Mouse (Mus musculus) kidney, postnatal 0 days (tissue): ENCODE measurements at regions not wholly inside any gene's neighbourhood (a gene's known extent, or its start where the extent isn't known, plus 50 kb on each side); places are given as distances from the start of the nearest gene placed in this dataset.

Source experiments
- ATAC-seq: fragments of 200-750 bp; cut with Nextera tagmentation; replicated peaks from 2 replicates; pipeline ENCODE4 v1.8.0; 2017; ENCODE audit warnings: low read depth, moderate number of reproducible peaks, moderate TSS enrichment, moderate library complexity; ENCODE audit not compliant: low FRiP score
- DNase-seq: peaks from one replicate; pipeline ENCODE4 v3.0.0-alpha.2; 2016; ENCODE audit warnings: low spot score
- H3K27ac ChIP-seq: fragments of 300-500 bp; sonication (generic); 2 replicates; pipeline ENCODE4 v1.5.1; 2014; ENCODE audit warnings: mild to moderate bottlenecking
- H3K27me3 ChIP-seq: fragments of 300-500 bp; sonication (generic); 2 replicates; pipeline ENCODE4 v1.6.1; 2014; ENCODE audit warnings: low read length, mixed read lengths; ENCODE audit not compliant: insufficient read depth
- H3K36me3 ChIP-seq: fragments of 300-500 bp; sonication (generic); 2 replicates; pipeline ENCODE4 v1.6.1; 2014; ENCODE audit warnings: low read length, mixed read lengths; ENCODE audit not compliant: insufficient read depth
- H3K4me1 ChIP-seq: fragments of 300-500 bp; sonication (generic); replicated peaks from 2 replicates; pipeline ENCODE4 v1.6.1; 2014; ENCODE audit warnings: antibody characterized with exemption, low read length, mixed read lengths; ENCODE audit not compliant: insufficient read depth
- H3K4me2 ChIP-seq: fragments of 300-500 bp; sonication (generic); 2 replicates; pipeline ENCODE4 v1.6.1; 2014; ENCODE audit warnings: mild to moderate bottlenecking, low read length, moderate library complexity, mixed read lengths
- H3K4me3 ChIP-seq: fragments of 300-500 bp; sonication (generic); replicated peaks from 2 replicates; pipeline ENCODE4 v1.5.1; 2014; ENCODE audit warnings: low read depth, low read length
- H3K9ac ChIP-seq: fragments of 300-500 bp; sonication (generic); 2 replicates; pipeline ENCODE4 v1.6.1; 2014; ENCODE audit warnings: low read depth, low read length
- H3K9me3 ChIP-seq: fragments of 300-500 bp; sonication (generic); replicated peaks from 2 replicates; pipeline ENCODE4 v1.6.1; 2016; ENCODE audit warnings: low read length, inconsistent platforms, mixed read lengths
- CTCF ChIP-seq: IDR thresholded peaks from 2 replicates; pipeline ENCODE4 v1.5.1; 2016; ENCODE audit warnings: antibody characterized with exemption, low read depth, mild to moderate bottlenecking, moderate library complexity
- WGBS: fragments of 180-500 bp; shearing (Covaris S2); extraction: QIAGEN DNeasy Blood & Tissue Kit; methylation state at CpG from one replicate; pipeline ENCODE4 v1.1.7; 2014; 5-methylcytosine and 5-hydroxymethylcytosine counted together

DNA sequence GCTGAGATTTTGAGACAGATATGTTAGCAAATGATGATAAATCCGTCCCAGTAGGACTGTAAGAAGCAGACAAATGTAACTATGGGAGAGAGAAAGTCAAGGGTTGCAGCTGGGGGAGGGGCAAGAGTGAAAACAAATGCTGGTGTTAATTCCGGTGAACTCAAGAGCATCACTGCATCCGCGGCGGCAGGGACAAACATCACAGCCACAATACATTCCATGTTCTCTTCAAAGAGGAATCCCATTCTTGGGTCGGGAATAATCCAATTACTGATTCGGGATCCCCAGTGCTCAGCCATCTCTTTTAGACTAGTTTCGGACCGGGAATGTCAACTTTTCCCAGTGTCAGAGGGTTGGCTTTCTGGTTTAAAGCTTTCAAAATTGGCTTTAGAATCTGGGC lies 243.5 kb upstream of the Irx5 start:
- H3K27ac ChIP-seq, result no peak overlapping the region
- H3K27me3 ChIP-seq, result no peaks in the 10 kb centered on the region
- H3K9ac ChIP-seq, result no peak overlapping the region
- 10% methylated on average over 9 of the region's 9 CpGs for WGBS
- DNase-seq, result peak; percentile 63
- H3K4me2 ChIP-seq, result peak overlapping the region; percentile 21
- H3K36me3 ChIP-seq, result no peaks in the 10 kb centered on the region
- TF ChIP-seq CTCF, result no peak
- no peak for ATAC-seq
- H3K9me3 ChIP-seq, result no peaks in the 10 kb centered on the region
- no peak overlapping the region for H3K4me3 ChIP-seq
- H3K4me1 ChIP-seq, result peaks cover 5% of the 10 kb centered on the region; the same call in 1 of the 2 replicates

GRCm38 (mm10) chr8:92113386-92113785 lies 244.0 kb upstream of the Irx5 start:
- no peak for ATAC-seq
- no peak for TF ChIP-seq CTCF
- 56% methylated on average over 4 of the region's 4 CpGs for WGBS

GRCm38 (mm10) chr8:92104561-92104960 lies 252.9 kb upstream of the Irx5 start:
- Histone ChIP-seq H3K4me3 (no peak overlapping the region), H3K4me1 (no peaks in the 10 kb centered on the region), H3K36me3 (no peaks in the 10 kb centered on the region), H3K27ac (no peak overlapping the region), H3K27me3 (no peaks in the 10 kb centered on the region), H3K9me3 (no peaks in the 10 kb centered on the region), H3K9ac (no peak overlapping the region), H3K4me2 (no peak overlapping the region)
- TF ChIP-seq CTCF, result no peak
- ATAC-seq (no peak), DNase-seq (no peak)
- WGBS, result 36% methylated on average over 6 of the region's 6 CpGs

More at GRCm38 (mm10) chr8:92113386-92113785, 244.0 kb upstream of the Irx5 start:
- Histone ChIP-seq H3K36me3 (no peaks in the 10 kb centered on the region), H3K27me3 (no peaks in the 10 kb centered on the region), H3K4me2 (no peak overlapping the region), H3K4me3 (no peak overlapping the region), H3K9ac (no peak overlapping the region), H3K4me1 (peaks cover 5% of the 10 kb centered on the region; the same call in 1 of the 2 replicates), H3K9me3 (no peaks in the 10 kb centered on the region), H3K27ac (no peak overlapping the region)
- DNase-seq, result no peak

DNA sequence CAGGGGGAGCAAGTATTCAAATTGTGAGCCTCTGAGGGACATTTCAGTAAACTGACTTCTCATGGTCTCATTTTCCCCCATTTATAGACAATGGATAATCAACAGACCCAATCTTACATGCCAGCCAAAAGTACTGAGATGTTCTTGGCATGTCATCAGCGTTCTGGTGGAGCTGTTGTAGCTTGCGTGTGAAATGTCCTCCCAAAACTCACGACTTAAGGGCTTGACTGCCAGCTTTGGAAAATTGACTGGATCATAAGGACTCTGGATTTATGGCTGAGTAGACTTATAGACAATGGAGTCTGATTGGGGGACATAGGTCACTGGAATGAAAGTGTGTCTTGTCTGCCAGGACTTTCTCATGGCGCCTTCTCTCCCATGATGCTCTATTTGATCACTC lies 254.9 kb upstream of the Irx5 start:
- 88% methylated on average over 4 of the region's 4 CpGs for WGBS

DNA sequence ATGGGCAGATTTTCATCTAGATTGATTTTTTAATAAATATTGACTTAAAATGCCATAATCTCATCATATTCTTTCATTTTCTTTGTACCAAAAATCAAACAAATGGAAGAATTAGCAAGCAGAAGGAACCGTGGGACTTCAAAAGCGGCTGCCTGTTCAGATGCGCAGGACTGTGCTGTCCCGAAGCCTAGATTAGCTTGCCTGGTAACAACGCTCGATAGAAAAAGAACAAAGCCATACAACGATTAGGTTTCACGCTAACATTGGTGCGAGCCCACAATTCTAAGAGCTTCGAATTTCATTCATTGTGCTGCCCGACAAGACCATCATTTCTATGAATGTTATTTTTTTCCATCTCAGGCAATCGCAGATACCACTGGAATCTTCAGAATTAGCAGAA lies 262.1 kb upstream of the Irx5 start:
- H3K36me3 ChIP-seq, result no peaks in the 10 kb centered on the region
- no peak for DNase-seq
- no peaks in the 10 kb centered on the region for H3K27me3 ChIP-seq
- H3K9me3 ChIP-seq, result no peaks in the 10 kb centered on the region
- no peak for TF ChIP-seq CTCF
- no peak overlapping the region for H3K4me2 ChIP-seq
- H3K27ac ChIP-seq, result no peak overlapping the region
- H3K4me3 ChIP-seq, result no peak overlapping the region
- no peak overlapping the region for H3K9ac ChIP-seq
- 89% methylated on average over 12 of the region's 12 CpGs for WGBS
- ATAC-seq, result no peak
- no peaks in the 10 kb centered on the region for H3K4me1 ChIP-seq

More for the DNA sequence above, 254.9 kb upstream of the Irx5 start:
- no peak for ATAC-seq
- no peak overlapping the region for H3K9ac ChIP-seq
- H3K4me3 ChIP-seq, result no peak overlapping the region
- DNase-seq, result no peak
- no peaks in the 10 kb centered on the region for H3K27me3 ChIP-seq
- no peaks in the 10 kb centered on the region for H3K4me1 ChIP-seq
- no peak overlapping the region for H3K27ac ChIP-seq
- no peak for TF ChIP-seq CTCF
- H3K36me3 ChIP-seq, result no peaks in the 10 kb centered on the region
- H3K4me2 ChIP-seq, result no peak overlapping the region
- no peaks in the 10 kb centered on the region for H3K9me3 ChIP-seq

DNA sequence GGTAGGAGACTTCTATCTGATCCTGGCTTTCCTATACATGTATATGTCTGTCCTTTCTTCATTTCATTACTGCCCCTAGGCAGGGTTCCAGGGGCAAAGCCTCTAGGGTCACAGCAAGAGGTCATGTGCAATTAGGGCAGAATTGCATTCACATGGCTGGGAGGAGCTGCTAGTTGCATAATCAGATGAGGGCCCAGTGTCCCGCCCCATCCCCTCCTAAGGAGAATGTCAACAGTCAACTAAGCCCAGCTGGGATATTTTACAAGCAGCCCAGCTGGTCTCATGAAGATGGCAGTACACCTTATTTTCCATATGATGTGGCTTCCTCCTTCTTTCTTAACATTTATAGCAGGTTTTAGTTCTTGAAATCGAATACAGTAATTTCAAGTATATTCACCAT lies 273.3 kb upstream of the Irx5 start:
- H3K9me3 ChIP-seq, result no peaks in the 10 kb centered on the region
- H3K27ac ChIP-seq, result no peak overlapping the region
- no peak overlapping the region for H3K4me3 ChIP-seq
- H3K4me1 ChIP-seq, result no peaks in the 10 kb centered on the region
- no peak overlapping the region for H3K9ac ChIP-seq
- ATAC-seq (no peak), DNase-seq (no peak)
- no peaks in the 10 kb centered on the region for H3K27me3 ChIP-seq
- H3K4me2 ChIP-seq, result no peak overlapping the region
- H3K36me3 ChIP-seq, result no peaks in the 10 kb centered on the region
- no peak for TF ChIP-seq CTCF
- 71% methylated on average over 2 of the region's 2 CpGs for WGBS

DNA sequence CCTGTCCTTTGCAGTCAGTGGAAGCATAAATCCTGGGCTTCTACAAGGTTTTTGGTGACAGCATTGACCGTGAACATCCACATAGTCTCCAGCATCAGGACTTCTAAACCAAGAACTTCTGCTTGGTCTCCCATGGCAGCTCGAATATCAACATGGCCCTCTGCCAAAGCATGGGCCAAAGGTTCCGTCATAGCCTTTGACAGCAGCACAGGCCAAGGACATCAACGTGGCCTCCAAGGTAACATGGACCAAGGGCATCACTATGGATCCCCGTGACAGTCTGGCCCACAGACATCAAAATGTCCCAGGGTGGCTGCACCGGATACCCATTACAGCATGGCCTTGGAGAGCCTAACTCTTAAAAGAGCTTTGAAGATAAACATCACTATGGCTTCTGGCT lies 275.5 kb upstream of the Irx5 start:
- Histone ChIP-seq H3K9ac (no peak overlapping the region), H3K9me3 (no peaks in the 10 kb centered on the region), H3K27ac (no peak overlapping the region), H3K4me2 (no peak overlapping the region), H3K4me1 (no peaks in the 10 kb centered on the region), H3K4me3 (no peak overlapping the region), H3K36me3 (no peaks in the 10 kb centered on the region), H3K27me3 (no peaks in the 10 kb centered on the region)
- WGBS, result 74% methylated on average over 6 of the region's 6 CpGs
- ATAC-seq (no peak), DNase-seq (no peak)
- TF ChIP-seq CTCF, result no peak
